11 mouse cellular contexts compared by ENCODE assay signal in the genomic region with DNA sequence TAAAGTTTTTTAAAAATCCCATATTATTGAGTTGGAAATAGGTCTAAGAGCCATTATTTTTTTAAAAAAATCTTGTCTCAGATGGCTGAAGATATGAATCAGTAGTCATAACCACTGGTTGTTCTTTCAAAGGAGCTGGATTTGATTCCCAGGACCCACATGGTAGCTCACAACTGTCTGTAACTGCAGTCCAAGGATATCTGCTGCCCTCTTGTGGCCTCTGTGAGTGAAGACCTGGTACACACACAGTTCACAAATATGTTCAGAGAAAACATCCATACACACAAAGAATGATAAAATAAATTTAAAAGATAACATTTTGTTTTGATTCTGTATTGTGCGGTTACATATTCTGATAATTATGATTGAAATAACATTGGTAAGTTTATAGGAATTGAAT.
DNase-seq lines count a peak whose midpoint lies in the region; ATAC-seq and TF ChIP-seq lines count a peak whose summit lies in the region.
"Had no signal": no experiment of that assay in that cellular context is flagged by ENCODE, and none has a peak within 500 bp of the region (broad histone marks: within the 10 kb centered on the region; RNA-seq: fewer than 3 reads in every experiment).

No protein-coding gene starts in this region.

- no peaks in the 10 kb centered on the region for H3K27me3 ChIP-seq in lung, embryonic 14.5 days (ENCODE audit: insufficient read depth, low read length)
- no peaks in the 10 kb centered on the region for H3K27me3 ChIP-seq in Patski
- H3K27me3 ChIP-seq in limb, embryonic 10.5 days (ENCODE audit: low read depth, poor library complexity, severe bottlenecking) = no peaks in the 10 kb centered on the region
- H3K27me3 ChIP-seq: limb, embryonic 13.5 days had no signal

- 83% methylated on average over 1 of the region's 1 CpGs for WGBS in lung, embryonic 14.5 days
- 94% methylated on average over 1 of the region's 1 CpGs for WGBS in lung, adult 2 months
- 89% methylated on average over 1 of the region's 1 CpGs for WGBS in limb, embryonic 10.5 days

- H3K9ac ChIP-seq in lung, embryonic 14.5 days = no peak overlapping the region
- H3K9ac ChIP-seq: hindbrain, embryonic 14.5 days; limb, embryonic 13.5 days had no signal

- CTCF ChIA-PET in Patski (lab: Charles Lee) = interaction anchor here (1.2 kb wide), 1 partner anchor 533 kb away, joined by 3 read pairs; no protein-coding TSS in a partner anchor

- no peaks in the 10 kb centered on the region for H3K4me1 ChIP-seq in lung, embryonic 14.5 days (ENCODE audit: insufficient read depth)
- H3K4me1 ChIP-seq in lung, adult 2 months (ENCODE audit: control insufficient read depth, insufficient read depth, low read length) = no peaks in the 10 kb centered on the region
- H3K4me1 ChIP-seq in limb, embryonic 10.5 days = no peaks in the 10 kb centered on the region

- no peaks in the 10 kb centered on the region for H3K9me3 ChIP-seq in lung, embryonic 14.5 days (ENCODE audit: low read depth, low read length)
- no peaks in the 10 kb centered on the region for H3K9me3 ChIP-seq in limb, embryonic 10.5 days (replicated peaks)
- H3K9me3 ChIP-seq: limb, embryonic 13.5 days had no signal

- TF ChIP-seq CTCF in gastrocnemius, adult 2 months (IDR thresholded peaks at IDR 0.05) = peak; percentile 34; the same call in 1 of the 2 replicates
- peak; percentile 56 for TF ChIP-seq CTCF in lung, embryonic 14.5 days (IDR thresholded peaks at IDR 0.05; ENCODE audit: low read depth)
- TF ChIP-seq CTCF in lung, adult 2 months (IDR thresholded peaks at IDR 0.05; ENCODE audit: insufficient read depth, low read length) = no peak
- peak; percentile 72 for TF ChIP-seq CTCF in Patski (IDR thresholded peaks at IDR 0.05)

- ATAC-seq in lung, embryonic 14.5 days (ENCODE audit: insufficient read depth) = no peak
- no peak for ATAC-seq in Patski

- H3K4me2 ChIP-seq in lung, embryonic 14.5 days = no peak overlapping the region
- H3K4me2 ChIP-seq: hindbrain, embryonic 14.5 days; limb, embryonic 13.5 days had no signal

- no peak overlapping the region for H3K4me3 ChIP-seq in gastrocnemius, adult 2 months
- H3K4me3 ChIP-seq in lung, embryonic 14.5 days (ENCODE audit: low read depth, low read length) = no peak overlapping the region
- no peak overlapping the region for H3K4me3 ChIP-seq in lung, adult 2 months (replicated peaks; ENCODE audit: extremely low read depth, low read depth, low read length)
- no peak overlapping the region for H3K4me3 ChIP-seq in limb, embryonic 10.5 days
- H3K4me3 ChIP-seq: limb, embryonic 13.5 days; myocyte had no signal

- in situ Hi-C loops in Patski (cut with MboI; ENCODE audit: low pct_unique_long_range_greater_than_20kb) = loop anchor here (25.0 kb wide), 1 partner anchor 1079 kb away; no protein-coding TSS in a partner anchor

- DNase-seq in gastrocnemius, adult 2 months = no peak
- DNase-seq in gastrocnemius, postnatal 14 days = no peak
- DNase-seq in lung, embryonic 14.5 days = peak; percentile 45
- DNase-seq in lung, adult 2 months = no peak
- DNase-seq in Patski (ENCODE audit: low read depth, low spot score) = no peak
- peak; percentile 33 for DNase-seq in limb, embryonic 10.5 days (ENCODE audit: low spot score)
- no peak for DNase-seq in ovary, postnatal 36 days (ENCODE audit: low spot score)
- no peak for DNase-seq in spleen, postnatal 14 days (ENCODE audit: low spot score in 2 of 2)

- no peak overlapping the region for H3K27ac ChIP-seq in gastrocnemius, adult 2 months
- H3K27ac ChIP-seq in lung, embryonic 14.5 days (ENCODE audit: low read depth) = no peak overlapping the region
- no peak overlapping the region for H3K27ac ChIP-seq in limb, embryonic 10.5 days
- H3K27ac ChIP-seq: hindbrain, embryonic 14.5 days; limb, embryonic 13.5 days had no signal

- no peaks in the 10 kb centered on the region for H3K36me3 ChIP-seq in lung, embryonic 14.5 days (ENCODE audit: insufficient read depth)
- H3K36me3 ChIP-seq in limb, embryonic 10.5 days = no peaks in the 10 kb centered on the region
- H3K36me3 ChIP-seq: limb, embryonic 13.5 days had no signal

- POLR2A ChIA-PET in Patski (lab: Charles Lee) = no interaction called here

- no peak for TF ChIP-seq POLR2A in lung, adult 2 months (IDR thresholded peaks at IDR 0.05; ENCODE audit: borderline replicate concordance, extremely low read depth, low read depth, low read length)

- intact Hi-C loops in gastrocnemius, adult 2 months (cut with DNase I) = no loop called here
- intact Hi-C loops in gastrocnemius, postnatal 14 days (cut with DNase I; ENCODE audit: low total_unique reads) = no loop called here

Comparison
In these comparisons a context has a peak if more than half of its experiments do, and no peak if none do; other contexts are left out.
1. DNase-seq: peak in lung, embryonic 14.5 days (single experiment) and limb, embryonic 10.5 days (single experiment); none in gastrocnemius, adult 2 months (single experiment), gastrocnemius, postnatal 14 days (single experiment), lung, adult 2 months (single experiment), Patski (single experiment), ovary, postnatal 36 days (single experiment) and spleen, postnatal 14 days (0 of 2).